Mouse (Mus musculus) cerebellum, adult 2 months (tissue): ENCODE measurements around the gene Zfp385c.

Experiments used
- CTCF ChIP-seq: fragments of 200-500 bp; IDR thresholded peaks from 2 replicates; pipeline ENCODE4 v1.5.1; 2011; ENCODE audit warnings: low read depth, mild to moderate bottlenecking, control low read depth, low read length, moderate library complexity, borderline replicate concordance; ENCODE audit not compliant: insufficient read depth
- POLR2A ChIP-seq: fragments of 200-500 bp; IDR thresholded peaks from 2 replicates; pipeline ENCODE4 v1.6.1; 2011; ENCODE audit warnings: low read length, control low read depth, borderline replicate concordance; ENCODE audit not compliant: insufficient read depth

GRCm38 (mm10) chr11:100693154-100693553, 899 bp upstream of the Zfp385c start:
- TF ChIP-seq CTCF (no peak), POLR2A (no peak)
